ENCODE assay signal across 9 mouse cellular contexts in genomic region chr4:97758661-97759060, GRCm38 (mm10). TPM values are rescaled to one million over a fixed set of nuclear protein-coding genes. Genes with fewer than 3 reads are reported as not detected.
DNase-seq lines count a peak whose midpoint lies in the region; ATAC-seq and TF ChIP-seq lines count a peak whose summit lies in the region.
"Had no signal": no experiment of that assay in that cellular context is flagged by ENCODE, and none has a peak within 500 bp of the region (broad histone marks: within the 10 kb centered on the region; RNA-seq: fewer than 3 reads in every experiment).

No protein-coding gene starts in this region.

- no peaks in the 10 kb centered on the region for H3K9me3 ChIP-seq in liver, embryonic 13.5 days (replicated peaks)
- H3K9me3 ChIP-seq in forebrain, embryonic 14.5 days (replicated peaks; ENCODE audit: control insufficient read depth, low read length): no peaks in the 10 kb centered on the region
- H3K9me3 ChIP-seq in intestine, embryonic 15.5 days: no peaks in the 10 kb centered on the region
- H3K9me3 ChIP-seq in neural tube, embryonic 15.5 days (replicated peaks): no peaks in the 10 kb centered on the region

- no peak for TF ChIP-seq POLR2A in thymus, adult 2 months (IDR thresholded peaks at IDR 0.05; ENCODE audit: control insufficient read depth, extremely low read depth, insufficient read depth, low read length, poor library complexity)

- no peak for DNase-seq in liver, embryonic 13.5 days
- no peak for DNase-seq in liver
- DNase-seq in forebrain, embryonic 14.5 days (ENCODE audit: low spot score): no peak
- DNase-seq in thymus, adult 2 months: no peak
- no peak for DNase-seq in adrenal gland, adult 2 months
- DNase-seq in thymus, postnatal 14 days: no peak

- H3K36me3 ChIP-seq in liver, embryonic 13.5 days: no peaks in the 10 kb centered on the region
- no peaks in the 10 kb centered on the region for H3K36me3 ChIP-seq in forebrain, embryonic 14.5 days (ENCODE audit: control insufficient read depth, insufficient read depth, low read length)
- no peaks in the 10 kb centered on the region for H3K36me3 ChIP-seq in intestine, embryonic 15.5 days
- H3K36me3 ChIP-seq in neural tube, embryonic 15.5 days: no peaks in the 10 kb centered on the region
- no peaks in the 10 kb centered on the region for H3K36me3 ChIP-seq in thymus, adult 2 months (ENCODE audit: control insufficient read depth, insufficient read depth, low read length)

- peaks cover 65% of the 10 kb centered on the region for H3K27me3 ChIP-seq in liver, embryonic 13.5 days
- H3K27me3 ChIP-seq in forebrain, embryonic 14.5 days (replicated peaks; ENCODE audit: control insufficient read depth, insufficient read depth, low read length): peaks cover 11% of the 10 kb centered on the region; the same call in 1 of the 2 replicates
- no peaks in the 10 kb centered on the region for H3K27me3 ChIP-seq in intestine, embryonic 15.5 days (replicated peaks)
- peaks cover 18% of the 10 kb centered on the region for H3K27me3 ChIP-seq in neural tube, embryonic 15.5 days (replicated peaks)
- peaks cover 3% of the 10 kb centered on the region for H3K27me3 ChIP-seq in thymus, adult 2 months (ENCODE audit: control insufficient read depth, insufficient read depth, low read length)
- H3K27me3 ChIP-seq: Patski had no signal

- TF ChIP-seq CTCF in thymus, adult 2 months (IDR thresholded peaks at IDR 0.05; ENCODE audit: borderline replicate concordance, control insufficient read depth, extremely low read depth, insufficient read depth, low read length, poor library complexity): no peak

- no peak overlapping the region for H3K27ac ChIP-seq in liver, embryonic 13.5 days
- H3K27ac ChIP-seq in forebrain, embryonic 14.5 days (ENCODE audit: low read depth, low read length): peak overlapping the region; percentile 84; the same call in 1 of the 2 replicates
- H3K27ac ChIP-seq in intestine, embryonic 15.5 days: no peak overlapping the region
- peak overlapping the region; percentile 86 for H3K27ac ChIP-seq in neural tube, embryonic 15.5 days (replicated peaks)
- no peak overlapping the region for H3K27ac ChIP-seq in thymus, adult 2 months (ENCODE audit: control insufficient read depth, insufficient read depth, low read length)

- H3K9ac ChIP-seq in liver, embryonic 13.5 days: no peak overlapping the region
- H3K9ac ChIP-seq in forebrain, embryonic 14.5 days (ENCODE audit: low read length): peak overlapping the region; percentile 72
- no peak overlapping the region for H3K9ac ChIP-seq in intestine, embryonic 15.5 days
- H3K9ac ChIP-seq in neural tube, embryonic 15.5 days (replicated peaks): peak overlapping the region; percentile 63; the same call in 1 of the 2 replicates

- H3K4me1 ChIP-seq in liver, embryonic 13.5 days (replicated peaks): no peaks in the 10 kb centered on the region; the same call in 1 of the 2 replicates
- peaks cover 20% of the 10 kb centered on the region for H3K4me1 ChIP-seq in forebrain, embryonic 14.5 days (ENCODE audit: control insufficient read depth, insufficient read depth, low read length)
- H3K4me1 ChIP-seq in intestine, embryonic 15.5 days (replicated peaks): 0 out of 2 replicates have a peak, but pooled peaks cover 3% of the 10 kb centered on the region
- peaks cover 22% of the 10 kb centered on the region for H3K4me1 ChIP-seq in neural tube, embryonic 15.5 days
- H3K4me1 ChIP-seq in thymus, adult 2 months (replicated peaks; ENCODE audit: control insufficient read depth, insufficient read depth, low read length): peaks cover 4% of the 10 kb centered on the region; the same call in 1 of the 2 replicates

- H3K4me2 ChIP-seq in liver, embryonic 13.5 days: 0 out of 2 replicates have a peak overlapping the region, but pooled peaks have one; percentile 59
- peak overlapping the region; percentile 79 for H3K4me2 ChIP-seq in forebrain, embryonic 14.5 days (ENCODE audit: low read length)
- peak overlapping the region; percentile 74; the same call in 1 of the 2 replicates for H3K4me2 ChIP-seq in intestine, embryonic 15.5 days (replicated peaks)
- peak overlapping the region; percentile 76 for H3K4me2 ChIP-seq in neural tube, embryonic 15.5 days

- 39% methylated on average over 3 of the region's 3 CpGs for WGBS in liver, embryonic 13.5 days (ENCODE audit: insufficient replicate concordance)
- WGBS in forebrain, embryonic 14.5 days: 12% methylated on average over 3 of the region's 3 CpGs
- 61% methylated on average over 3 of the region's 3 CpGs for WGBS in intestine, embryonic 15.5 days
- WGBS in neural tube, embryonic 15.5 days: 21% methylated on average over 3 of the region's 3 CpGs
- WGBS in thymus, adult 2 months: 97% methylated on average over 3 of the region's 3 CpGs

- no peak for ATAC-seq in liver, embryonic 13.5 days (ENCODE audit: low read depth)
- peak; percentile 19; the same call in 1 of the 2 replicates for ATAC-seq in forebrain, embryonic 14.5 days
- no peak for ATAC-seq in intestine, embryonic 15.5 days
- ATAC-seq in neural tube, embryonic 15.5 days (ENCODE audit: low FRiP score): no peak
- ATAC-seq: Patski had no signal

- H3K4me3 ChIP-seq in liver, embryonic 13.5 days (replicated peaks): no peak overlapping the region
- H3K4me3 ChIP-seq in forebrain, embryonic 14.5 days (ENCODE audit: low read depth, low read length): peak overlapping the region; percentile 48
- no peak overlapping the region for H3K4me3 ChIP-seq in intestine, embryonic 15.5 days (replicated peaks)
- H3K4me3 ChIP-seq in neural tube, embryonic 15.5 days (replicated peaks): peak overlapping the region; percentile 58
- no peak overlapping the region for H3K4me3 ChIP-seq in thymus, adult 2 months (ENCODE audit: control insufficient read depth, insufficient read depth, low read length)

RNA-seq across cellular contexts. Expression of gene Nfia, which starts 13.9 kb away (rescaled TPM):
- 3.0 and 3.8 TPM in 2 replicates for polyA plus RNA-seq in liver, embryonic 13.5 days (2015; fragmentation: Nextera tagmentation; extraction: Ambion mirVana)
- polyA plus RNA-seq in forebrain, embryonic 14.5 days (2014; fragmentation: Nextera tagmentation; extraction: Ambion mirVana): 71.5 and 85.9 TPM in 2 replicates
- 30.2 and 37.3 TPM in 2 replicates for polyA plus RNA-seq in intestine, embryonic 15.5 days (2015; fragmentation: Nextera tagmentation; extraction: Ambion mirVana)
- 36.0 and 38.5 TPM in 2 replicates for polyA plus RNA-seq in neural tube, embryonic 15.5 days (2015; fragmentation: Nextera tagmentation; extraction: Ambion mirVana)
- polyA plus RNA-seq in thymus, adult 2 months (2012; rRNA removed): 26.4 and 33.6 TPM in 2 replicates
- total RNA-seq in adrenal gland, adult 2 months (2021): 100 to 1,000 TPM; 132 to 174 TPM
- polyA plus RNA-seq in adrenal gland, adult 2 months (2012; rRNA removed): 60.7 and 83.3 TPM in 2 replicates

RNA-seq across cellular contexts. Expression of gene E130114P18Rik, which starts 19.2 kb away (rescaled TPM):
- polyA plus RNA-seq in liver, embryonic 13.5 days (2015; fragmentation: Nextera tagmentation; extraction: Ambion mirVana): 0.09 TPM in 1 of 2 replicates, not detected in the other
- polyA plus RNA-seq in forebrain, embryonic 14.5 days (2014; fragmentation: Nextera tagmentation; extraction: Ambion mirVana): 48.7 and 62.9 TPM in 2 replicates
- 2.5 and 3.9 TPM in 2 replicates for polyA plus RNA-seq in intestine, embryonic 15.5 days (2015; fragmentation: Nextera tagmentation; extraction: Ambion mirVana)
- 13.5 and 18.4 TPM in 2 replicates for polyA plus RNA-seq in neural tube, embryonic 15.5 days (2015; fragmentation: Nextera tagmentation; extraction: Ambion mirVana)
- polyA plus RNA-seq in thymus, adult 2 months (2012; rRNA removed): 0.09 TPM in 1 of 2 replicates, not detected in the other
- total RNA-seq in adrenal gland, adult 2 months (2021): not detected
- 0.07 TPM in 1 of 2 replicates, not detected in the other for polyA plus RNA-seq in adrenal gland, adult 2 months (2012; rRNA removed)

Comparison
In these comparisons a context has a peak if more than half of its experiments do, and no peak if none do; other contexts are left out.
1. H3K27ac ChIP-seq: peak in forebrain, embryonic 14.5 days (single experiment) and neural tube, embryonic 15.5 days (single experiment); none in liver, embryonic 13.5 days (single experiment), intestine, embryonic 15.5 days (single experiment) and thymus, adult 2 months (single experiment).
2. H3K4me3 ChIP-seq: peak in forebrain, embryonic 14.5 days (single experiment) and neural tube, embryonic 15.5 days (single experiment); none in liver, embryonic 13.5 days (single experiment), intestine, embryonic 15.5 days (single experiment) and thymus, adult 2 months (single experiment).
3. H3K9ac ChIP-seq: peak in forebrain, embryonic 14.5 days (single experiment) and neural tube, embryonic 15.5 days (single experiment); none in liver, embryonic 13.5 days (single experiment) and intestine, embryonic 15.5 days (single experiment).
4. Peak in every context shown above with its lines, with median percentiles within 50 percentile points of each other: H3K4me2 ChIP-seq.